Mouse (Mus musculus): ENCODE measurements around the gene Mfsd14a. TPM values are rescaled to one million over a fixed set of nuclear protein-coding genes. Genes with fewer than 3 reads are reported as not detected.

The Mfsd14a gene
- polyA plus RNA-seq, 1 experiment = 20.6 TPM

DNA sequence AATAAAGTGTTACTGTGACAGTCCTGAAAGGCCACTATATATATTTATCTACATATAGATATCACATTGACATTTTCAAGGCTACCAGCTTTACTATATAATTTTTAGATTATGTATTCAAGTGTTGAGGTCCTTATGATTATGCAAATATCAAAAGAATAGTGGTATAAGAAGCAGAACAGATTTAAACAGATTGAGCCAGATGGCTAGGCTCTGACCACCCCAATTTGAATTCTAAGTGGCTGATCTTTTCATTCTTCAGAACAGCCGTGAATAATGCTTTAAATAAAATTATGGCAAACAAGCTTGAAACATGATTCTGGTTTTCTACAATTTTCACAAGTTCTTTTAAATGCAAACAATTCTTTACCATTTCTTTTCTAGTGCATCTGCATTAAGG lies 31.0 kb downstream of the Mfsd14a start:
- no peak for TF ChIP-seq GATA1 (IDR thresholded peaks at IDR 0.05; ENCODE audit: low read length)

DNA sequence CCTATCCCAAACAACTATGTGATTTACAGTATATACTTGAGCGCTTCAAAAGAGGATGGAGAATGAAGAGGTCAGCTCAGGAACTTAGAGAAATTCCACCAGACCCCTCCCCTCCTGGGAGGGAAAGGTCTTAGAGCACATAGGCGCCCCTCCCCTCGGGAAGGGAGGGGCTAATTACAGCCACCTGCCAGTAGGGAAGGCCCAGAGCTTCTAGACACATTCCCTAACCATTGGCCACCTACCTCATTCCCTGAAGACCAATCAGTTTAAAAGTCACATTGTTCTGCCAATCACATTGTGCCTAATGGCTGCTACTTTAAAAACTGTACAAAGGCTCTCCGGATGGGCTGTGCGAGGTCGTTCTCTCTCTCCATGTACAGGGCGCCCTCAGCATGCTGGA lies 39.8 kb downstream of the Mfsd14a start:
- no peak for TF ChIP-seq GATA1 (IDR thresholded peaks at IDR 0.05; ENCODE audit: low read length)

DNA sequence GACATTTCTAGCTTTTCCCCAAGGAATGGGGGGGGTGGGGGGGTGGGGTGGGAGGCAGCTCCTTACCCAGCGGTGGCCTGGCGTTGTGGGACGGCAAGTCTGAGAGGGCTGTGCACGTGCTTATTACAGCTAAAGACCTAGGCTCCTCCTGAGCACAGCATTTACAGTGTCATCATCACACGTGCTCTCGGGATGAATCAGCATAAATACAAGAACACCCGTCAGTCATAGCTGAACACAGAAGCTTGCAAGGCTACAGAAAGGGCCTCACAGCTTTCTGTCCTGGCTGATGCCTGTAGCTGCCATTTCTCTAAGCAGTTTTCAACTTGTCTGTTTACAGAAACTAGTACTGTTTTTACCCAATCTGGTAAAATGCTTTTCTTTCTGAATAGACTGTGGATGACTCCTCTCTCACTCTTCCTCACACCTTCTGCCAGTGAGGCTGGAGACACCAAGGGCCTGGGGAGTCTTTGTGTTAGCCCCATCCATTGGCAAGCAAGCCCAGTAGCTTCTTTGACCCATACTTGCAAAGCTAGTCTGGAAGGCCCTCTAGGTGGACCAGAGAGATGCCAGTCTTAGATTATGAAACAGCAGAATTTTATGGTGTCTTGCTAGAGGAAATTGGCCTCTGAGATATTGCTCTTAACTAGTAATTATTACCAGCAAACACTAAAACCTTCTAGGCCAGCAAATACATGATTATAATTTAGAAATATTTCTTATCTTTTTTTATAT lies 41.7 kb downstream of the Mfsd14a start:
- no peak for TF ChIP-seq GATA1 (IDR thresholded peaks at IDR 0.05; ENCODE audit: low read length)

DNA sequence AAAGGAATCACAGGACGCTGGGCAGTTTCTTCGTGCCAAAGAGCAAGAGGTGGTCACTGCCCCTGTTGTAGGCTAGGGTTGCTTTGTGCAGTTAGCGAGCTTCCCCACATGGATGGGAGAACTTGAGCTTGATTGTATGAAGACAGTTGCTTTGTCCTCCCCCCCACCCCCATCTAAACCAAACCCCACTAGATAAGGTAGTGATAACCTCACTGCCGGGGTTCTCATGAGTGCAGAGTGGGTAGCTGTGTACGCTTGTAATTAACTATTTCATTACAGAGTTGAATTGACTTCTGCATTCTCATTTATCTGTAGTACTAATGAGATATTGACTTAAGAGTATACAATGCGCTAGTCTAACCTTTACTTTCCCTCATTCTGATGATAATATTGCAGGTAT lies 43.6 kb downstream of the Mfsd14a start:
- peak; percentile 19 for TF ChIP-seq GATA1 (IDR thresholded peaks at IDR 0.05; ENCODE audit: low read length)

DNA sequence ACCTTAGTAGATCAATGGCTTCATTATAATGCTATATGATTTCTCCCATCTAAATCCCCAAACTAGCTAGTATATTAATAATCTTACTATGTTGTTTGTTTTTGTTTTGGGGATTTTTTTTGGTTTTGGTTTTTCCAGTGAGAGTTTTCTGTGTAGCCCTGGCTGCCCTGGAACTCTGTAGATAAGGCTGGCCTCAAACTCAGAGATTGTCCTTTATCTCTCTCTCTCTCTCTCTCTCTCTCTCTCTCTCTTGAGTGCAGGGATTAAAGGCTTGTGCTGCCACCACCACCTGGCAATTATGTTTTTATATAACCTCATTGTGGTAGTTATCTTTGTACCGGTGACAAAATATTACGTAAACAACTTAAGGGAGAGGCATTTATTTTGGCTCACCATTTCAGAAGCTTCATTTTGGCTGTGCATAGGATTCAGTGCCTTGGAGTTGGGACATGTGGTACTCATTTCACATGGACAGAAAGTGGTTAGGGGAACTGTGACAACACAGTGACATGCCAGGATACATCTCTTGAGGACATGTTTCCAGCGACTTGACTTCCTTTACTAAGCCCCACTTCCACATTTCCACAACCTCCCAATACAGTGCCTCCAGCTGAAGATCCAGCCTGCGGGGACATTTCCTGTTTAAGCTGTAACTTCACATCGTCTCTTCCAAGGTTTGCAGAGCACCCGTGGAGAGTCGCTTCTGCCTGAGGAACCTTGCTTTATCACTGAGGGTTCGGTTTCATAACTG lies 47.0 kb downstream of the Mfsd14a start:
- no peak for TF ChIP-seq GATA1 (IDR thresholded peaks at IDR 0.05; ENCODE audit: low read length)

DNA sequence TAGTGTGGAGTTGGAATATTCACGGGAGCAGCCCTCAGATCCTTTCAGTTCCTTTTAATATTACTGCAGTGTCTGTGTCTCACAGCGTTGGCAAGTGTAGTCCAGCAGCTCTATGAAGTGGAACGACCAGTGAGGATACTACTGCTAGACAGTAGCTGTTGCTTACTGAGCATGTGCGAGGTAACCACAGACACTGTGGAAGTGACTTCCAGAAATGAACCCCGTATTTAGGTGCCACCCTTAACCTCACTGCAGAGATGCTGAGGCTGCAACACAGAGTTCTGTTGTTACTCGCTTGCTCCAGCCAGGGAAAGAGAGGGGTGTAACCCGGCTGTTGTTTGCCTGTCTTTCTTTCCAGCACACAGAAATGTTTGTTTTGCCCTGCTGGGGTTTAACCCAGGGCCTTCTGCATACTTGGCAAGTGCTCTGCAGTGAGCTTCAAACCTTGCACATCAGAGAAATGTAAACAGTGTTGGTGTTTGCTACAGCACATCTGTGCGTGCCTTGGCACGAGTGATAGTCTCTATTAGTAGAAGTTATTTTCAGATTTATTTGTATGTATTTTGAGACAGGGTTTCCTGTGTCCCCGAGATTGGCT lies 48.1 kb downstream of the Mfsd14a start, which contains the start of gene Trmt13:
Gene Trmt13, minus strand, starts transcription at position 293 of the 598 bp plus-strand sequence.
- TF ChIP-seq GATA1 (IDR thresholded peaks at IDR 0.05; ENCODE audit: low read length) = no peak

DNA sequence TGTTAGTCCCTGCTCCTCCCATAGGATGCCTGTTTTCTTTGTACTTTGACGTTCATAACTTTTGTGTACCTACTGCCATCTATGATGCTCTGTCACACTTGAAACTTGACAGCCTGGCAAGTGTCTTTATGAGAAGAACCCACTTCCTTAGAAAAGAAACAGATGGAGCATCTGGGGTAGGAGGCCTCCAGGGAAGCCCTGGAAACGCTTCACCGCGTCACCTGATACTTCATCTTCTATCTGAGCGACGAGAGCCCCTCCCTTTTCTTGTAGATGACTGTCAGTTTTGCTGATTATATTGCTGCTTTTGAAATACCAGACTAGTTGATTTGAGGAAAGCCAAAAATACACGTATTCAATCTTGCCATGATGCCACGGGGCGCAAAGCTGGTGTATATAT lies 57.9 kb downstream of the Mfsd14a start:
- no peak for TF ChIP-seq GATA1 (IDR thresholded peaks at IDR 0.05; ENCODE audit: low read length)

DNA sequence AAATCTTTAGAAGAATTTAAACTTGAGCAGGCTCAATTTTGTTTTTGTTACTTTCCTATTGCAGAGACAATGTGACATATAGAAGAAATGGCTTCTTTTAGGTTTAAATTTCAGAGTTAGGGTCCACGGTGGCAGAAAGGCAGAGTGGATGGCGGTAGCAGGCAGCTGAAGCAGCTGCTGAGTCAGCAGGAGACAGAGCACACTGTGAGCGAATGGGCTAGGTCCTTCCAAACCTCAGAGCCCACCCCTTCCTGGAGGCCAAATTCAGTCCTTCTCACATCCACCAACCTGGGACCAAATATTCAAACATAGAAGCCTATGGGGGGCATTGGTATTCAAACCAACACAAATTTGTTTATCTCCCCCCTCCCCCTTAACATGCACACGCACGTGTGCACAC lies 60.7 kb downstream of the Mfsd14a start:
- no peak for TF ChIP-seq GATA1 (IDR thresholded peaks at IDR 0.05; ENCODE audit: low read length)

DNA sequence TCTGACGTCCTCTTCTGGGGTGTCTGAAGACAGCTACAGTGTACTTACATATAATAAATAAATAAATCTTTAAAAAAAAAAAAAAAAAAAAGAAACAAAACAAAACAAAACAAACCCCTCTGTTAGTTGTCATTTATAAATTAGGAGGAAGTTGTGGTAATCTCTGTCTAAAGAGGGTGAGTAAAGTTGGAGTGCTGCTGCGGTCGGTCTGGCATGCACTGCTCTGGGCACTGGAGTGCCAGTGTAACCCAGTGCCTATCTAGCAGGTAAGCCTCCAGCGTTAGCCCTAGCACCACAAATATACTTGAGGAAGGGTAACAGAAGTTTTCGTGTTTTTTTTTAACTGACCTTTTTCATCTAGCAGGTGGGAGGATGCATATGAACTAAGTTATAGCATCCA lies 61.5 kb downstream of the Mfsd14a start:
- TF ChIP-seq GATA1 (IDR thresholded peaks at IDR 0.05; ENCODE audit: low read length) = no peak

DNA sequence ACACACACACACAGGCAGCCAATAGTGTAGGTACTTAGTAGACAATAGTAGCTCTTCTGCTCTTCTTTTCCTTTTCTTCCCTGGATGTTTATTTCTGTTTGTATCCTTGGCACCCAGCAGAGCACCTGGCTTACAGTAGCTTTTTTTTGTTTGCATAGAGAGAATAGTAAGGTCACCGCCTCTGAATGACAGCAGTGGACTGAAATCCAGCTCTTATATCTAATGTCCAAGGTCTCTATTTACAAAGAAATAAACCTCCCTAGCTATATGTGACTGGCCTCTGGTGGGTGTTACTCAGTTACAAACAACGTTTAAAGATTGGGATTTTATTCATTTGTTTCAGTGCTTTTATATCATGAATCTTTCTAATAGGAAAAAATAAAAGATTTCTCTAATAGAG lies 62.8 kb downstream of the Mfsd14a start:
- no peak for TF ChIP-seq GATA1 (IDR thresholded peaks at IDR 0.05; ENCODE audit: low read length)

DNA sequence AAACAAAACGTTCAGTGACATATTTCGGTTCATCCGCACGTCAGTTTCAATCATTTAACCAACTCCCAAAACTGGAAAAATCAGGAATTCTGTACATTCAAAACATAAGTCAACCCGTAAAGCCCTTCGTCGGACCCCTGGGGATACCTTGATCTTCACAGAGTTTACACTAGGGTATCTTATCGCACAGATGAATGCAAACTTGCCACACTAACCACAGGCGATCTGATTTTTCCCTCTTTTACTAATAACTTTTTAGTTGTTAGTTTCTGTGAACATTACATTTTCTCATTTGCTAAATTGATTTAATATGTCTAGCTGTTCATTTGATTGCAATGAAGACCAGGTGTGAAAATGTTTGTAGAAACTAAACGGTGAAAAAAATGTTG lies 66.9 kb downstream of the Mfsd14a start:
- TF ChIP-seq GATA1 (IDR thresholded peaks at IDR 0.05; ENCODE audit: low read length) = peak; percentile 34

DNA sequence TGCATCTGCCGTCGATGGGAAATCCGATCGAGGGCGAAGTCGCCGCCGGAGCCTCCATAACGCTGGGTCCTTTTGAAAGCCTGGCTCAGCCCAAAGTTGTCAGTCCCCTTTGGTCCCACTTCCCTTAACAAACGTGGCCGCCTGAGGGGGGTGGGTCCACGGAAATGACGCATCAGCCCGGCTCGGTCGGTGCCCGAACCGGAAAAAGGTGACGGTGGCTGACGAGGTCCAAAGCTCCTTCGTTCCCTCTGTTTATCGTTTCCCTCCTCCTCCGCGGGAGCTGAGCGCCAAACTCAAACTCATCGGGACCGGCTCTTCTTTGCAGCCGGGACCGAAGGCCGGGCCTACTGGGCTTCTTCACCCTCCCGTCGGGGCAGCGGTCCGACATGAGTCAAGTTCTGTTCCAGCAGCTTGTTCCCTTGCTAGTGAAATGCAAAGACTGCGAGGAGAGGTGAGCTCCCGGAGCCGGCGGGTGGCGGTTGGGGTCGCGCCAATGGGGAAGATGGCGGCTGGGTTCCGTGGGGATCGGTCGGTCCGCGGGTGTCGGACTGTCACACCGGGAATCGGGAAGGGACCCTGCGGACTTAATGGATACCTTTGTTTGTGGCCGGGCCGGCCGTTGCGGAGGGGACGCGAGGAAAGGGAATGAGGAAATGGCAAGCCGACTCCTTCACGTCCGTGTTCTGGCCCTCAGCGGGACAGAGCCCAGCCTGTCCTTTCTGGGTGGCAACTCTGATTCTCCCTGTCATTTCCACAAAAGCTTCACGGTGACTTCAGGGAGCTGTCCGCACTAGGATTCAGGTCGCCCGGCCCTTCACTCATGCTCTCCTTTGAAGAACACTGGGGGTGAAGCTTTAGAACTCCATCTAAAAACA lies 67.5 kb downstream of the Mfsd14a start, which contains the start of gene Sass6:
Gene Sass6, plus strand, starts transcription at position 255 of the 875 bp plus-strand sequence.
- TF ChIP-seq GATA1 (IDR thresholded peaks at IDR 0.05; ENCODE audit: low read length) = no peak

DNA sequence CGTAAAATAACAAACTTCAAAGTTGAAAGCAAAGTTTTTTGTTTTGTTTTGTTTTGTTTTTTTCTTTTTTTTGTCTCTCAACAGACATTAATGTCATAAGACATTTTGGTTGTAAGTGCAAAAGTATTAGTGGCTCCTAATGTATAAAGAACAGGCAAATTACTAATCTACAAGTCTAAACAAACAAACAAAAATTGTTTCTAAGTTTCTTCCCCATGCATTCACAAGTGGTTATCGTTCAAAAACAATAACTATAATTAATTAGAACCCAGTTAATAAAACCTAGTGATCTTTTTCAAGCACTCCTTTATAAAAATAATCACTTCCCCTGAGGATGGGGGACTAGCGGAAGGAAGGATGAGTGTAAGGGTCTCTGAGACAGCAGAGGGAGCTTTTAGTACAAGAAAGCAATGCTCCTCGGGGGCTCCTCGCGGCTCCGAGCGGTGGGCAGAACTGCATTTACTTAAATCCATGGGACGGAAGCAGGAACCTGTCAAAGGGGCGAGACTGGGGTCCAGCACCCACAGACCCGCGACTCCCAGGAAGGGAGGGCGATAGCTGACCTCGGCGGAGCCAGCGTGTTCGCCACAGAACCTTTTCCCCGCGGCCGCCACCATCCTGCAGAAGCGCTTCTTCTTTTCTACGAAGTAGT lies 68.3 kb downstream of the Mfsd14a start:
- TF ChIP-seq GATA1 (IDR thresholded peaks at IDR 0.05; ENCODE audit: low read length) = no peak

DNA sequence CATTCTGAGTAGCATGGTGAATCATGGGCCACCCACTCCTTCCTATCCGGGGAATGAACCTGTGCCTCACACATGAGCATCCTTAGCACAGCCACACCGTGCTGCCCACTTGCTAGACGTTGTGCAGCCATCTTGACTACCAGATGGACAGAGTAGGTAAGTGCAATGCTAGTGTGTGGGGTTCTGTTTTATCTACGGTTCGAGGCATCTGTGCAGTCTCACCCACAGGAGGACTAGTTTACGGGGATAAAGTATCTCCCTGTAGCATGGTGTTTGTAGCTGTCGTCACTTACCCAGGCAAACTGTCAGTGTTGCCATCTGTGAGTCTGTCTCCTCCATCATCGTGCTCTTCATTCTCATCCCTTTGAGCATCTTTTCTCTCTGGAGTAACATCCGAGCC lies 80.3 kb downstream of the Mfsd14a start:
- TF ChIP-seq GATA1 (IDR thresholded peaks at IDR 0.05; ENCODE audit: low read length) = no peak

Other genes starting within 250 kb of the Mfsd14a start
- 5.9 and 14.4 TPM in 2 replicates for gene Cdc14a, start 238.6 kb downstream of the Mfsd14a start, polyA plus RNA-seq (2012)
- 60.2 and 84.9 TPM in 2 replicates for gene Rtca, start 154.5 kb downstream of the Mfsd14a start, polyA plus RNA-seq (2012)
- 1.2 and 1.4 TPM in 2 replicates for gene Dbt, start 149.6 kb downstream of the Mfsd14a start, polyA plus RNA-seq (2012)
- gene Lrrc39, start 99.7 kb downstream of the Mfsd14a start, polyA plus RNA-seq (2012) = not detected in 2 replicates
- 6.1 and 8.8 TPM in 2 replicates for gene Sass6, start 67.7 kb downstream of the Mfsd14a start, polyA plus RNA-seq (2012)
- 1.6 and 2.2 TPM in 2 replicates for gene Trmt13, start 48.1 kb downstream of the Mfsd14a start, polyA plus RNA-seq (2012)
- gene Gm43191, start 18.6 kb upstream of the Mfsd14a start, polyA plus RNA-seq (2012) = not detected in 2 replicates
- gene Slc35a3, start 50.2 kb upstream of the Mfsd14a start, polyA plus RNA-seq (2012) = 10.7 and 16.2 TPM in 2 replicates
- 0.90 and 0.92 TPM in 2 replicates for gene Agl, start 145.5 kb upstream of the Mfsd14a start, polyA plus RNA-seq (2012)
- gene Frrs1, start 196.8 kb upstream of the Mfsd14a start, polyA plus RNA-seq (2012) = 5.2 and 22.9 TPM in 2 replicates

All from G1E-ER4 (cell line).